Mouse (Mus musculus) heart, postnatal 10 days (tissue): ENCODE results near the gene Cabin1. TPM values are rescaled to one million over a fixed set of nuclear protein-coding genes. Genes with fewer than 3 reads are reported as not detected.

ENCODE experiments used
- DNase-seq, 2 experiments: peaks; one replicate each; pipeline ENCODE4 v3.0.0; 2021
- intact Hi-C: fragments of 180-260 bp; cut with DNase I; formaldehyde crosslinking; loops from one replicate; pipeline ENCODE4 v1.15.1; 2025
- total RNA-seq, 2 experiments: library from RNA; stranded (reverse); gene quantifications; 2 replicates each; pipeline ENCODE4 v1.2.3; 2021

Gene Cabin1
- total RNA-seq, 2 experiments from 2014 or later = 26.0 to 33.6 TPM

DNA sequence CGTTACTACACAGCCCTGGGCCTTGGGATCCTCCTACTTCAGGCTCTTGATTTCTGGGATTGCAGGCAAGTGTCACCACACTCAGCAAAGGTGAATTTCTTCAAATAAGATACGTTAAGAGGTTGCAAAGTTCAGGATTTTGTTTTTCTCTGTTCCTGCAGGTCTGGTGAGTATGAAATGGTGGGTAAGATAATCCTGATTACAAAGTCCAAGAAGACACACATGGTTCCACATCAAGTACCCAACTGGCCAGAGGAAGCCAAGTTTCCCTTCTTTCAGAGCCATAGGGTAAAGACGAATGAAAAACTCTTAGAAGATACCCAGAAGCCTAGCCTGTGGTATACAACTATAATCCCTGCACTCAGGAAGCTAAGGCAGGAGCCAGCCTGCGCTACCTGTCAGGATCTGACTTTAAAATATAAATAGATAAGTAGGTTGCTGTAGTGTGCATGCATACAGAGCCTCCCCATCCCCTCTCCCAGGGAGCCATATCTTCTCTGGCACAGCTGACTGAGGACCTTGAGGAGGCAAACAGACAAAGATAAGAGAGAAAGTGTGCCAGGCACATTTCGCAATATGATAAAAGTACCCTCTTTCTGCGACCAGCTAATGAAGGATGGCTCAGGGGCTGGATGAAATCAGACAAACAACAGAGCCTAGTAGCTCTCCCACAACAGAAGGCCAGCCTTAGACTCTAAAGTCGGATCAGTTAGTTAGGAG lies 58.3 kb downstream of the Cabin1 start:
- no peak for DNase-seq
- intact Hi-C loops = loop anchor here (2.0 kb wide), 2 partner anchors 71 to 119 kb away; no protein-coding TSS in a partner anchor

DNA sequence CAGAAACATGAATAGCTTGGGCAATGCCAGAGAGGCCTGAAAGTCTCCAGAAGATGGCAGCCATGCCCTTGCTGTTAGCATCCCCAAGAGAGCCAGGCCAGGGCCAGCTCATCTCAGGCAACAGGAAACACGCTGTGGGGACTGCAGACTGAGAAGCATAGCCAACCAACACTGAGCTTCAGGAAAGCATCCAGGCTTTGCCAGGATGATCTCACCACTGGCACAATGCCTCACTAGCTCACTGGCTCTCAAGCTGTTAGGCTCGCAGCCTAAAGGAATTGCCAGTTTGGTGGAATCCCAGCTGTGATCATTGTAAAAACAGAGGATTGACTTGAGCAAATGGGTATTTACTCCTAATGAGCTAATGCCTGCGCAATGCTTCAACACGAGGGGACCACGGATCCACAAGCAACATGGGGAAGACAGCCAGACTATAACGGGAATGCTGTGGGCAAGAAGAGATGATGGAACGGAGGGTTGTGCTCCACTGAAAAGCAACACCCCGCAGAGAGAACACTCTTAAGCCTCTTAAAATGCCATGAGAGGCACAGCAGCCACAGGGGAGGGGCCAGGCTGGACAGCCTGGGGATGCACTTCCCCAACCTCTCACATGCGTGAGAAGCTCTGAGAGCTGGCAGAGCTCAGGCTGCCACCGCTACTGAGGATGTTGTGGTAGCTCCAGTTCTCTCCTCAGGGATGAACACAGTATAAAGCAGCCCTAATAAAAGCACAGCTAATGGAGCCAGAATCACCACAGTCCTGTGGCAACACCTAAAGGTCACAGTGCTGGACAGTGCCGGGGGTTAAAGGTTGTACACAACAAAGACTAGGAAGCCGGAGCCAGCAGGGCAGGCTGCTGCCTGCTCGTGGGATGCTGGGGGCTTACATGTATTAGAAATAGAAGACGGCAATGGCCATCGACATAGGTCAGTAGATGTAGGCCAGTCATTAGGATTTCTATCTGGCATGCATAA lies 59.6 kb downstream of the Cabin1 start:
- peak; percentile 93 for DNase-seq
- intact Hi-C loops = loop anchor here (2.0 kb wide), 2 partner anchors 70 to 118 kb away; no protein-coding TSS in a partner anchor

DNA sequence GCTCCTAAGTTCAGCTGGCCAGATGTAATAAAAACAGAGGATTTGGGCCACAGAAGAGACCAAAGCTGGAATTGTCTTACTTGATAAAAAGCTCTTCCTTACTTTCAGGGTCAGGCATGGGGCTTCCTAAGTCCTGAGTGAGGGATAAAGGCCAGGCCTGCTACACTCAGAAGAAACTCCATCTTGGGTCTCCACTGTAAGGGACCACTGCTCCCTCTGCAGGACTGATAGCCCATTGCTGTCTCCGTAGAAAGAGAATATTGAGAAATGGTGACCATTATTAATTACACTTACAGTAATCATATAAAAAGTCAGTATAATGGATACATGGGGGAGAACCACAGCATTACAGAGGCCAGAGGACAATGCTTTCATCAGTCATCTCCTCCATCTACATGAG lies 60.6 kb downstream of the Cabin1 start:
- DNase-seq = peak; percentile 35 to 49
- intact Hi-C loops = no loop called here

DNA sequence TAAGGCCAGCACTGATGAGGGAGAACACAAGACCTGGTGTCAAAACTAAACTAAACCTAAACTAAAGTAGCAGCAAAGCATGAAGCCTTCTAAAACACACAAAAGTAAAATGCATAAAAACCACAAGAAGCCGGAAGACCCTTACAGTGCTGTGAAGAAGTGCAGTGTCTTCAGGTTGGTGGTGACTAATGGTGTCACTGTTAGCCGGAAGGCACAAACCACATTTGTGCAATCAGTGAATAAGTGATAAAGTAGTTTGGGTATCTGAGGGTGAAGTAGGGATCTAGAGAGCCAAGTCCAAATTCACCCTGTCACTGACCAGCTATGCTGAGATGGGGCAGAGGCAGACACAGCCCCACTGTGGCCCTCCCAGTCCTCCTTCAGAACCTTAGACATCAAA lies 61.6 kb downstream of the Cabin1 start:
- intact Hi-C loops = no loop called here
- no peak for DNase-seq

DNA sequence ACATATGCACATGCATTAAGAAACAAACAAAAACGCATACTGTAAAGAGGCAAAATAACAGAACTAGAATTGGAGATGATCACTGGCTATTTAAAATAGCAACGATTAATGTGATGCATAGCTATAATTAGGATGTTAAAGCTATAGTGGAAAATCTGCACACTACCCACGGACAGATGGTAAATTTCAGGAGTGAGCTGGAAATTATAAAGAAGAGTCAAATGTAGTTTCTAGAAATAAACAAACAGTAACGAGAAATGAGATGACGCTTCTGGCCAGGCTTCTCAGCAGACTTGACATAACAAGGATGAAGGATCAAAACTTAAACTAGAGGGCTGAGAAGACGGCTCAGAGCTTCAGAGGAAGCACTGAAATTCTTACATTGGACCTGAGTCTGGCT lies 62.9 kb downstream of the Cabin1 start:
- intact Hi-C loops = no loop called here

DNA sequence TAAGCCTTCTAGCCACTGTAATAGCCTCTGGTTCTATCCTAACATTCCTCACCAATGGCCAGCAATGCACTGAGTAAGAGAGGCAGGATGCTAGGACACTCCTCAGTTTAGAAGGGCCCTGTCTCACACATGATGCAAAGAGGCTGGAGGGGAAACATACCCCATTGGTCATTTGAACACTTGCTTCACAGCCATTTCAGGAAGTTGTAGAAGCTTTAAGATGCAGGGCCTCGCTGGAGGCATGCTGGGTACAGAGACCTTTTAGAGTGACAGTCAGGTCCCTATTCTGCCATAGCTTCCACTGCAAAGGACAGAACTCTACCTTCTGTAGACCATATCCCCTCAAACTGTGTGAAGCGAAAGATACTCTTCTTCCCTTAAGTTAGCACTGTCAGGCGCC lies 66.4 kb downstream of the Cabin1 start:
- intact Hi-C loops = no loop called here
- DNase-seq = no peak

More for the DNA sequence above, 62.9 kb downstream of the Cabin1 start:
- no peak for DNase-seq

DNA sequence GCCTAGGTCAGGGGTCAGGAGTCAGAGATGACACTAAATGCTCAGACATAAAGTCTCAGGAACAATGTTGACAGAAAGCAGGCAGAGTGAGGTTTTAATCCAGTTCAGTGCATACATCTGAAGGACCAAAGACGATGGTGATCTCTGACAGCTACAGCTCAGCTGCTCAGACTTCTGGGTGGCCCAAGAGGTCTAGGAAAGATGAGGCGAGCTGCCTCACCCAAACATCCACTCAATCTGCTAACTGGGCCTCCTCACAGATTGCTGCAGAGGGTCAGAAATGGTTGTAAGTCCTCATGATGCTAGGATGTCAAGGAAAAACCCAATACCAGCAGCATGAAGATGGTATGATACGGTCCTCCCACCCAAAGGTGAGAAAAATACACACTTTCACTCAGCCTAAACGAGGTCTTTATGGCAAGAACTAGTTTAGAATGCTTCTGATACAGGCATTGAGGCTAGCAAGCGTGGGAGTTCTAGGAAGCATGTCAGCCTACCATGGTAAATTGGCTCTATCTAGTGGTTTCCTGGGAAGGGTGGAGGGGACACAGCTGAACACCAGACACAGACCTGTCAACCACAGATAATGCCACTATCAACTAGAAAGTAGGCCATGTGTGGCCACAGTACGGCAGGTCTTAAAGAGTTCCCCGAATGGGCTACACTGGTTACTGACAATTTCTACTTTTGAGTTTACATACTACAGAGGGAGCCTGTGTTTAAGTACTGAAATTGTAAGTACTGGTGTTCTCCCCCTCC lies 67.4 kb downstream of the Cabin1 start:
- DNase-seq = no peak
- intact Hi-C loops = no loop called here

DNA sequence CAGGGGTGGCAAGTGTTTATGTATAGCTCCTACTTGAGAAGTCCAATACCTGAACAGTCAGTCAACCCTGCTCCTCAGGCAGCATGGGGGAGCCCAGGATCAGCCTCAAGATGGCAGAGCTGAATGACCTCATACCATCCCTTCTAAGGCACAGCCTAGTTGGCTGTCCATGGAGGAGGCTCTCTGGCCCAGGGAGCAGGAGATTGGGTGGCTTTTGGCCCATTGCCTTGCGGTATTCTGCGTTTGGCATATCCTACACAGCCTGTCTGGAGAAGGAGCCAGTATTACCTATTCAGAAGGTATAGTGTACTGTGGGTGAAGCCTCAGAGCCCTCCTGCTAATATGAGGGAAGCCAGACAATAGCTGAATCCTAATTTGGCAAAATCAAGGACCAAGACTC lies 68.6 kb downstream of the Cabin1 start:
- intact Hi-C loops = no loop called here

DNA sequence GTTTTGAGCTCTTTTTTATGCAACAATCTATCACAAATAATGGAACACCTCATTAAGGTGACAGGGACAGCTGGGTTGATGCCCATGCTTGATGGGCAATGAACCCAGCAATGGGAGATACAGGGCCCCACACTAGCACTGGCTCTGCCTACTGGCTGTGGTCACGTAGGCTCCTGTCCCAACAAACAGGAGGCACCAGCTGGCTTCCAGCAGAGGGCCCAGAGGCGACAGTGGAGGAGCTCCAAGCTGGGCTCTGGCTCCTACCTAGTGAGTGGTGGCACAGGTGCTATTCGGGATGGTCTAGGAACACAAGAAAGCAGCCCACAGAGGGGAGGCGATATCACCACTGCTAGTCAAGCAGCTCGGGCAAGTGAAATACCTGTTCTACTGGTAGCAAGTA lies 69.1 kb downstream of the Cabin1 start:
- intact Hi-C loops = no loop called here
- no peak for DNase-seq

More for the DNA sequence above, 68.6 kb downstream of the Cabin1 start:
- no peak for DNase-seq

DNA sequence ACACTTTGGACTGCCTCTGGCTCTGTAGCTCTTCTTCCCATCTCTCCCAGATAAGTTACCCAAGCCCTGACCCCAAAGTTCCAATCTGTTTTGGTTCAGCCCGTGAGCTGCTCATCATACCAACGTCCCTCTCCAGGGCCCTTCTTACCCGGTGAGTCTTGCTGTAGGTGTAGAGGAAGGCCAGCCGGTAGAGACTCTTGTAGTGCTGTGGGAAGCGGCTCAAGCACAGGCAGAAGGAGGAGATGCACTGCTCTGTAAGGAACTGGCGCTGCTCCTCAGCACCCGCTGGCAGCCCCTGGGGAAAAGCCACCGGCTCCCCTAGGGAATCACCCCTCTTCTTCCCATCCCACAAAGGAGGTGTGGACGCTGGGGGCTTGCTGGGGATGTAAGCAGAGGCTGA lies 69.6 kb downstream of the Cabin1 start:
- DNase-seq = no peak
- intact Hi-C loops = no loop called here

DNA sequence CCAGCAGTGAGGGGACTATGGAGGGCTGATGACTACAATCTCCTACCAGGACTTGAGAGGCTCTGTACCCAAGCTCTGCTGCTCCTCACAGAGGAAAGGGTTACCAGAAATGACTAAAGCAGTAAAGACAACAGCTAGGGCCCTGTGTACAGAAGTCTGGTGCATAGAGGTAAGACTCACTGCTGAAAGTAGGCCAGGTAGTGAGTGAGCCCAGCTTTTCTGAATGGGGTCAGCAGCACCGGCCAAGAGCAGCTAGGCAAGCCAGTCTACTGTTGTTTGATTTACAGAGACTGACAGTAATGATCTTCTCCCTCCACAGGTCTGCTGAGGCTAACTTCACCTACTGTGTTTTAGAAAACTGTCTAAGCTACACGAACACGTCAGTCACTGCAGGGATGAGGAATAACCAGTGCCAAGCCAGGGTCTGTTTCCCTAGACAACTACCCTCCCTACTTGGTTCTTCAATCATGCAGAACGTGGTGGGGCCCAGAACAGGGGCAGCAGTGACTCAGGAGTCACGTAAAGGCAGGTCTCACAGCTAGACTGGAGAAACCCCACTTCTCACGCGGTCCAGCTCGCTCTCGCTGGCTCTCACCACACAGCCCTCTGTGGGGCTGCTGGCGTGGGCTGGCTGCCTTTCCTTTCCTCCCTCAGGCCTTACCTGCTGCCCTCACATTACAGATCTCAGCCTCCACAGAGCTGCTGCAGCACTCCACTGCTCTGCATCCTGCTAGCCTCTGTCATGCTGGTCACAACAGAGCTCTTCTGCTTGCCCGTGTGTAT lies 70.5 kb downstream of the Cabin1 start:
- no peak for DNase-seq
- intact Hi-C loops = no loop called here

DNA sequence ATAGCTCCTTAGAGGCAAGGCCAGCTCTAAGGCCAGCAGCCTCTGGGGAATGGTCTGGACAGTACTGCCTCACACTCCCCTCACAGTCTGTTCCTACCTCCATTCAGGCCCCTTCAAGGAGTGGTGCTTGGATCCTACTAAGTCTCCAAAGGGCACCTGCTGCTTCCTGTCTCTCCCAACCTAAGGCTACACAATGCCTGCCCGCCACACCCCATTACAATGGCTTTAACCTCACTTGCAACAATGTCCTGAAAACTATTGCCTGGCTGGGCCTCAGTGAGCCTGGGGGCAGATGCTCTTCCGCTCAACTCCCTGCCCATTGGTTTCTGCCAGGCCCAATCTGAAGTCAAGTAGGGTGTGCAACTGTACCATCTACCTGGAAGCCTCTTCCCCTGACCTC lies 75.5 kb downstream of the Cabin1 start:
- intact Hi-C loops = no loop called here
- DNase-seq = no peak

DNA sequence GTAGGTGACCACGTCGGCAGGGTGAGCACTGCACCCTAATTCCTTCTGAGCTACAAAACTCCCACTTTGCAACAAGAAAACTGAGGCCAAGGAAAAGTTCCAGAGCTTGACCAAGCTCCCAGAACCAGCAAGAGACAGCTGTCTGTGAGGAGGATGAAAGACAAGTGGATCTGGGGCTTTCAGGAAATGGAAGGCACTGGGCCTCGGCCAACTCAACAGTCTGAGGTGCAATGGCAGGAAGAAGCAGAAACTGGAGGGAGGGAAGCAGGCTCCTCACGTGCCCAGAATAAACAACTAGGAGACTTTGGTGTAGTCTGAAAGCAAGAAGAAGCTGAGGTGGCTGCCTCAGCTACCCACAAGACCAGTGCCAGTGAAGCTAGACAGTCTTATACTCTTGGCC lies 77.4 kb downstream of the Cabin1 start:
- DNase-seq = no peak
- intact Hi-C loops = no loop called here

DNA sequence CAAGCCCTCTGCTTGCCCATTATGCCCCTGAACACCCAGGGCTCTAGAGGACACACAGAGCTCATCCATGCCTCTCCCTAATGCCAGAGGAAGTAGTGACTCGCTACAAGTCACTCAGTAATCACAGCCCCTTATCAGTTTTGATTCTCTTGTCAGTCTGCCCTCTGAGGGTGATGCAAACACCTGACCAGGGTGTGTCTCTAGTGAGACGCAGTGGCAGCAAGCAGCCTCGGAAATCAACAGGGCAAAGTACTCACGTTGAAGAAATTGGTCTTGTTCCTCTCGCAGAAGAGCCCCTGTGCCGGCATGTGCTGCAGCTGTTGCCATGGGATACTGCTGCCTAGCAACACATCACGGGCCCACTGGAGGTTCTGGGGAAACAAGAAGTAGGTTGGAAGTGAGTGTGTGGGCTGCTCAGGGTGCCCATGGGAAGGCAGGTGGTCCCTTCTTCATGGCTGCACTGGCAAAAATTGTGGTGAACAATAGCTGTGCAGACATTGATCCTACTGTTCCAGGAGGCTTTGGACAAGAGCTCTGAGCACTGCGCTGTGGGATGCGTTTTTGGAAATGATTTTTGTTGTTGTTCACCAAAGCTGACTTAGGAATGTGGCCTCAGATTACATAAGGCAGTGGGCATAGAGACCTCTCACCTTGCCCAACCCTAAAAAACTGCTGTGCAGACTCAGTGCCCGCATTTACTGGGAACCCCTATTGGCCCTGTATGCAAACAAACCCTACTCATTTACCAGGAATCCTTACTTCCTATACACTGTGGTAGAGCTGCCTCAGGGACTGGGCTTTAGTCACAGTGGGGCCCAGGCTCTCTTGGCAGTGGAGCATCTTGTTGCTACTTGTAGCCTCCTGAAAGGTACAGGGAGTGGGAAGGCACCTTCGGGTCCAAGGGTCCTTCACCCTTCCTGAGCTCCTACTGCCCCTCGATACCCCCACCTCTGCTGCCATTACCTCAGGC lies 79.8 kb downstream of the Cabin1 start:
- intact Hi-C loops = no loop called here
- no peak for DNase-seq

DNA sequence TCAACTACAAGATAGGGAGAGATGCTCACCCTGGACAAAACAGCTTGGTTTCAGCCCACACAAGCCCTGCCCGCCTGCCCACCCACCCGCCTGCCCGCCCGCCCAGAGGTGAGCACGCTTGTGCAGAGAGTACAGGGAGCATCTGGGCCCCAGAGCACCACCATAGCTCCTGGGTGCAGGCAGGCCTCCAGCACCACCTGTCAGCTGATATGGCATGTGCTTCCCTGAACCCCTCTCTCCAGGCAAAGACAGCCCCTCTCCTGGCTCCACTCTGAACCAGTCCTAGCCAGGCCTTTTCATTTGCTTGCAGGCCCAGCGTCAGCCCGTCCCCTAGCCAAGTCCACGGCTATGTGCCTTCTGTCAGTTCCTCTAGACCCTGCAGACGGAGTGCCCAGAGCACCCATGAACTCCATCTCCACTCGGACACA lies 83.6 kb downstream of the Cabin1 start:
- intact Hi-C loops = no loop called here
- no peak for DNase-seq

DNA sequence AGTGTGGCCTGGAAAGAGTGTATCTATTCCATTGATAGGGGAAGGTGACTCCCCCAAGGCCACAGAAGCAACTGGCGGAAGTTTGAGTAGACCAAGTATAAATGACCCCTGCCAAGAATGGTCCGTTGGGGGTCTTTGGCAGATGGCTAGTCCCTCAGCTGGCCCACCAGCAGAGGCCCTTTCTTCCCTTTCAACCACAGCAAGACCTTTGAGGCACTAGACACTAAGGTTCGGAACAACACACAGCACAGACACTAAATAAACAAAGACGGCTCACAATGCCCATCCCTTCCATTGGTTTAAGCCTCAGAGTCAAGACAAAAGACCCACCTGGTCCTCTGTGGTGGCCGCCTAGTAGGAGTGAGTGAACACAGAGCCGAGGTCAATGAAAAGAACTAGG lies 84.9 kb downstream of the Cabin1 start:
- intact Hi-C loops = no loop called here
- DNase-seq = no peak

DNA sequence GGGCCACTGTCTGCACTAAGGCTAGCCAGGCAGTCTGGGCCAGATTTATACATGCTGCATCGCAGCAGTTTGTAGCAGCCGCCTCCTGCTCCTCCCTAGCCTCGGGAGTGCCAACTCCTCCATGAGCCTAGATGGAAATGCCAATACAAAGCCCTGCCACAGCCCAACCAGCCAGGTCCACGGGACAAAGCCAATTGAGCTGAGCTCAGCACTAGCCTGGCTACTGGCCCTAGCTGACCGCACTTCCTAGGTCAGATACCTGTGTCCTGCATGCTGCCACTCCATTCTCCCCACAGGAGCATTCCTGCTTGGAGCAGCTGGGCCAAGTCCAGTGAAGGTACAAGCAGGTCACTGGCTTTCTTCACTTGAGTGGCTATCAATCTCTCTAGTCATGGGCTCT lies 86.2 kb downstream of the Cabin1 start:
- intact Hi-C loops = no loop called here
- peak; percentile 43 to 50 for DNase-seq

DNA sequence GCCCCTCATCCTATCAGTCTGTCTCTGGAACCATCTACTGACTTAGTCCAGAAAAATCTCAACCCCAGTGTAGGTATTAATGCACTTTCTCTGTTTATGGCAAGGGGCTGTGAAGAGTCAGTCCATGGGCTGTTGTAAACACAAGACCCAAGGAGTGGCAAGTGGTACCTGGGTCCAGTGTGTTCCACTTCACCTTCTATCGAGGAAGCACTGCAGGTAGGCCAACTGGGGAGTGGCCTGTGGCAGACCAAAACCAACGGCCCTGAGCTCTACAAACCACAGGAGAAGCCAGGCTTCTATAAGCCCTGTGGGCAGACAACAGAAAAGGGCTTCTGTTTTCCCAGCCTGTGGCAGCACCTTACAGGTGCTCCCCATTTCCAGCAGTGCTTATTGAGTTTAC lies 86.6 kb downstream of the Cabin1 start:
- intact Hi-C loops = no loop called here
- DNase-seq = no peak
